Mouse (Mus musculus): ENCODE measurements around the gene 4930402H24Rik. TPM values are rescaled to one million over a fixed set of nuclear protein-coding genes. Genes with fewer than 3 reads are reported as not detected.

Gene 4930402H24Rik
- polyA plus RNA-seq, 1 experiment, result 18.0 TPM

GRCm38 (mm10) chr2:130697821-130698266 is 208.4 kb downstream of the 4930402H24Rik start:
- Histone ChIP-seq H3K9ac (ENCODE audit: low read depth, poor library complexity, severe bottlenecking) (peak overlapping the region; percentile 63), H3K4me3 (ENCODE audit: low read depth, low read length) (peak overlapping the region; percentile 89), H3K4me1 (ENCODE audit: control insufficient read depth, insufficient read depth, low read length) (peaks cover 4% of the 10 kb centered on the region), H3K36me3 (ENCODE audit: control insufficient read depth, insufficient read depth, low read length, poor library complexity, severe bottlenecking) (no peaks in the 10 kb centered on the region), H3K27me3 (ENCODE audit: control insufficient read depth, insufficient read depth, low read length, poor library complexity, severe bottlenecking) (no peaks in the 10 kb centered on the region), H3K27ac (ENCODE audit: insufficient read depth, low read length) (no peak overlapping the region), H3K9me3 (replicated peaks; ENCODE audit: control insufficient read depth, insufficient read depth, low read length, poor library complexity, severe bottlenecking) (no peaks in the 10 kb centered on the region)
- TF ChIP-seq CTCF (IDR thresholded peaks at IDR 0.05; ENCODE audit: low read depth, low read length), result no peak
- no peak for TF ChIP-seq POLR2A (IDR thresholded peaks at IDR 0.05; ENCODE audit: insufficient read depth, low read length)
- no peak for TF ChIP-seq EP300 (IDR thresholded peaks at IDR 0.05; ENCODE audit: insufficient read depth, low read depth, low read length)

GRCm38 (mm10) chr2:130697153-130697810 is 208.9 kb downstream of the 4930402H24Rik start, which contains the start of gene Slc4a11:
Gene Slc4a11 (minus strand): TSS chr2:130697519.
- no peaks in the 10 kb centered on the region for H3K36me3 ChIP-seq (ENCODE audit: control insufficient read depth, insufficient read depth, low read length, poor library complexity, severe bottlenecking)
- H3K27me3 ChIP-seq (ENCODE audit: control insufficient read depth, insufficient read depth, low read length, poor library complexity, severe bottlenecking), result no peaks in the 10 kb centered on the region
- H3K9ac ChIP-seq (ENCODE audit: low read depth, poor library complexity, severe bottlenecking), result peak within 1 kb of the TSS; percentile 63
- peak within 1 kb of the TSS; percentile 89 for H3K4me3 ChIP-seq (ENCODE audit: low read depth, low read length)
- no peaks in the 10 kb centered on the region for H3K9me3 ChIP-seq (replicated peaks; ENCODE audit: control insufficient read depth, insufficient read depth, low read length, poor library complexity, severe bottlenecking)
- peaks cover 4% of the 10 kb centered on the region for H3K4me1 ChIP-seq (ENCODE audit: control insufficient read depth, insufficient read depth, low read length)
- H3K27ac ChIP-seq (ENCODE audit: insufficient read depth, low read length), result no peak within 1 kb of the TSS
- TF ChIP-seq CTCF (IDR thresholded peaks at IDR 0.05; ENCODE audit: low read depth, low read length) (no peak), EP300 (IDR thresholded peaks at IDR 0.05; ENCODE audit: insufficient read depth, low read depth, low read length) (peak; percentile 49; the same call in 1 of the 2 replicates)

DNA sequence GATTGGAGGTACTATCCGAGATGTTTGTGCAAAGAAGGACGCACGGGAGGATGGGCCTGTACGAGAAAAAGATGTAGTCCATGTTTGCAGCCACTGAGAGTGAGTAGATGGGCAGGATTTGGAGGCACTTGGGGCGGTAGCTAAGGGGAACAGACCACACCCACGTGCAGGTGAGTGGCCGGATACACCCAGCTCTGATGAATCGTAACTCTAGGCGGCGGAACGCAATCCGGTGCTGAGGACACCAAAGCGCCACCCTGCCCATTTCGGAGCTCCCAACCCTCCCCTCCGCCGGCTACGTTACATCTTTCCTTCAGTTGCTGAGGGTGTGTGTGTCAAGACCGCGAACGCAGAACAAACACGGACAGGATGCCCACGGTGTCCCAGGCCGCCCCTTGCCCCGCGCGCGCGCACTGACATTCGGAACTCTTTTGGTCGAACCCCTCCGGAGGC is 209.5 kb downstream of the 4930402H24Rik start:
- no peaks in the 10 kb centered on the region for H3K9me3 ChIP-seq (replicated peaks; ENCODE audit: control insufficient read depth, insufficient read depth, low read length, poor library complexity, severe bottlenecking)
- H3K4me1 ChIP-seq (ENCODE audit: control insufficient read depth, insufficient read depth, low read length), result peaks cover 4% of the 10 kb centered on the region
- peak overlapping the region; percentile 89 for H3K4me3 ChIP-seq (ENCODE audit: low read depth, low read length)
- no peaks in the 10 kb centered on the region for H3K36me3 ChIP-seq (ENCODE audit: control insufficient read depth, insufficient read depth, low read length, poor library complexity, severe bottlenecking)
- H3K27ac ChIP-seq (ENCODE audit: insufficient read depth, low read length), result no peak overlapping the region
- H3K27me3 ChIP-seq (ENCODE audit: control insufficient read depth, insufficient read depth, low read length, poor library complexity, severe bottlenecking), result no peaks in the 10 kb centered on the region
- H3K9ac ChIP-seq (ENCODE audit: low read depth, poor library complexity, severe bottlenecking), result peak overlapping the region; percentile 63
- TF ChIP-seq EP300 (IDR thresholded peaks at IDR 0.05; ENCODE audit: insufficient read depth, low read depth, low read length), result no peak
- TF ChIP-seq POLR2A (IDR thresholded peaks at IDR 0.05; ENCODE audit: insufficient read depth, low read length), result no peak
- TF ChIP-seq CTCF (IDR thresholded peaks at IDR 0.05; ENCODE audit: low read depth, low read length), result no peak

DNA sequence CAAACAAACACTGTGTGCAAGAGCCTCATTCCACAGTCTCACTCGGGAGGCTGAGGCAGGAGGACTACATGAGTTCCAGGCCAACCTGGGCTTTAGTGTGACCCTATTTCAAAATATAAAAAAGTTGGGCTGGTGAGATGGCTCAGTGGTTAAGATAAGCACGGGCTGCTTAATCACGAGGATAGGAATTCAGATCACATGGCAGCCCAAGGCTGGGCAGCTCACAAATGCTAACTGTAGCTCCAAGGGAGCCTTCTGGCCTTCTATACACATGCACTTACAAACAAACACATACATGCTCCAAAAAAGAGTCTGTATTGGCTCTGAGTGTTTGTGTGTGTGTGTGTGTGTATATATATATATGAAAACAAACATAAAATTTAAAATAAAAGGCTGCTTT is 212.6 kb downstream of the 4930402H24Rik start:
- no peaks in the 10 kb centered on the region for H3K9me3 ChIP-seq (replicated peaks; ENCODE audit: control insufficient read depth, insufficient read depth, low read length, poor library complexity, severe bottlenecking)
- H3K4me1 ChIP-seq (ENCODE audit: control insufficient read depth, insufficient read depth, low read length), result peaks cover 3% of the 10 kb centered on the region
- no peaks in the 10 kb centered on the region for H3K27me3 ChIP-seq (ENCODE audit: control insufficient read depth, insufficient read depth, low read length, poor library complexity, severe bottlenecking)
- H3K9ac ChIP-seq (ENCODE audit: low read depth, poor library complexity, severe bottlenecking), result 0 out of 2 replicates have a peak overlapping the region, but pooled peaks have one; percentile 38
- H3K36me3 ChIP-seq (ENCODE audit: control insufficient read depth, insufficient read depth, low read length, poor library complexity, severe bottlenecking), result no peaks in the 10 kb centered on the region
- TF ChIP-seq CTCF (IDR thresholded peaks at IDR 0.05; ENCODE audit: low read depth, low read length) (no peak), EP300 (IDR thresholded peaks at IDR 0.05; ENCODE audit: insufficient read depth, low read depth, low read length) (no peak), POLR2A (IDR thresholded peaks at IDR 0.05; ENCODE audit: insufficient read depth, low read length) (no peak)
- H3K4me3 ChIP-seq (ENCODE audit: low read depth, low read length), result no peak overlapping the region
- peak overlapping the region; percentile 23; the same call in 1 of the 2 replicates for H3K27ac ChIP-seq (ENCODE audit: insufficient read depth, low read length)

DNA sequence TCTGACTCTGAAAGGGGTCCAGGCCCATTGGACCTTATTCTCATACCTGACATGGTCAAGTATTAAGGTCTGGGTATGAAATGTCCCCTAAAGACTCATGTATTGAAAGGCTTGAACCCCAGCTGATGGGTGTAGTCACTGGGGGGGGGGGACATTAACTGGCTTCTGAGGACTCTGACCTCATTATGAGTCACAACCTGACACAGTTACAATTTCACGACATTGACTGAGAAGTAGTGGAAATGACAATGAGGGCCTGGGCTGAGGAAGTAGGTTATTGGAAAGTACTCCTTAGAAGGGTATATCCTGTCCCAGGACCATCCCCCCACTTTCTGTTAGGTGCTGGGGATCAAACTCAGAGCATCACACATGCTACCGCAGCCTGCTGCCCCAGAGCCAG is 217.2 kb downstream of the 4930402H24Rik start:
- no peaks in the 10 kb centered on the region for H3K9me3 ChIP-seq (replicated peaks; ENCODE audit: control insufficient read depth, insufficient read depth, low read length, poor library complexity, severe bottlenecking)
- H3K9ac ChIP-seq (ENCODE audit: low read depth, poor library complexity, severe bottlenecking), result no peak overlapping the region
- no peaks in the 10 kb centered on the region for H3K36me3 ChIP-seq (ENCODE audit: control insufficient read depth, insufficient read depth, low read length, poor library complexity, severe bottlenecking)
- H3K27me3 ChIP-seq (ENCODE audit: control insufficient read depth, insufficient read depth, low read length, poor library complexity, severe bottlenecking), result no peaks in the 10 kb centered on the region
- H3K4me3 ChIP-seq (ENCODE audit: low read depth, low read length), result no peak overlapping the region
- peaks cover 3% of the 10 kb centered on the region for H3K4me1 ChIP-seq (ENCODE audit: control insufficient read depth, insufficient read depth, low read length)
- TF ChIP-seq CTCF (IDR thresholded peaks at IDR 0.05; ENCODE audit: low read depth, low read length) (no peak), EP300 (IDR thresholded peaks at IDR 0.05; ENCODE audit: insufficient read depth, low read depth, low read length) (no peak), POLR2A (IDR thresholded peaks at IDR 0.05; ENCODE audit: insufficient read depth, low read length) (no peak)
- H3K27ac ChIP-seq (ENCODE audit: insufficient read depth, low read length), result no peak overlapping the region

GRCm38 (mm10) chr2:130685426-130685825 is 220.8 kb downstream of the 4930402H24Rik start:
- 0 out of 2 replicates have a peak, but pooled peaks cover 2% of the 10 kb centered on the region for H3K36me3 ChIP-seq (ENCODE audit: control insufficient read depth, insufficient read depth, low read length, poor library complexity, severe bottlenecking)
- no peak overlapping the region for H3K4me3 ChIP-seq (ENCODE audit: low read depth, low read length)
- H3K4me1 ChIP-seq (ENCODE audit: control insufficient read depth, insufficient read depth, low read length), result no peaks in the 10 kb centered on the region
- no peak overlapping the region for H3K9ac ChIP-seq (ENCODE audit: low read depth, poor library complexity, severe bottlenecking)
- no peak overlapping the region for H3K27ac ChIP-seq (ENCODE audit: insufficient read depth, low read length)
- no peaks in the 10 kb centered on the region for H3K27me3 ChIP-seq (ENCODE audit: control insufficient read depth, insufficient read depth, low read length, poor library complexity, severe bottlenecking)
- TF ChIP-seq POLR2A (IDR thresholded peaks at IDR 0.05; ENCODE audit: insufficient read depth, low read length), result no peak
- no peak for TF ChIP-seq CTCF (IDR thresholded peaks at IDR 0.05; ENCODE audit: low read depth, low read length)
- TF ChIP-seq EP300 (IDR thresholded peaks at IDR 0.05; ENCODE audit: insufficient read depth, low read depth, low read length), result no peak
- no peaks in the 10 kb centered on the region for H3K9me3 ChIP-seq (replicated peaks; ENCODE audit: control insufficient read depth, insufficient read depth, low read length, poor library complexity, severe bottlenecking)
